In the genomic region with DNA sequence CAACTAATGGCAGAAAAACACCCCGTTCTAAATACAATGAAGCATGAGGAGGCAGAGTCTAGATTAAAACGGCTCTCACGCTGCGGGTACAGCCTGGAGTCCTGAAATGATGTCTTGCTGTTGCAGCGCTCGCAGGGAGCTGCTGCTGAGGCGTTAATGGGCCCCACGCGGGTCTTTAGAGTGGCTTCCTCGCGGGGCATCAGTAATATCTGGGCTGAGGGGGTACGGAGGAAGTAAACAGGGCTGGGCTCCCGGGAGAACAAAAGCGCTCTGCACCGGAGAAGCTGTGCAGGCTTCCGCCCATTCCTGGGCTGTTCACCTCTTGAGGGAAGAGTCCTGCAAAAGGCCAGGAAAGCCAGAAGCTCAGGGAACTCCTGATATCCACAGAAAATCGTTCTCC, we compare ENCODE assay signal across 11 mouse cellular contexts.
DNase-seq lines count a peak whose midpoint lies in the region; ATAC-seq and TF ChIP-seq lines count a peak whose summit lies in the region.
"Had no signal": no experiment of that assay in that cellular context is flagged by ENCODE, and none has a peak within 500 bp of the region (broad histone marks: within the 10 kb centered on the region; RNA-seq: fewer than 3 reads in every experiment).

No protein-coding gene starts in this region.

- H3K27me3 ChIP-seq in heart, embryonic 11.5 days (ENCODE audit: control insufficient read depth, insufficient read depth, low read length) = no peaks in the 10 kb centered on the region
- H3K27me3 ChIP-seq in lung, postnatal 0 days (replicated peaks; ENCODE audit: insufficient read depth, low read length) = no peaks in the 10 kb centered on the region
- no peaks in the 10 kb centered on the region for H3K27me3 ChIP-seq in heart, postnatal 0 days (ENCODE audit: control insufficient read depth, insufficient read depth, low read length)
- H3K27me3 ChIP-seq in neural tube, embryonic 15.5 days (replicated peaks) = no peaks in the 10 kb centered on the region

- peak overlapping the region; percentile 47 for H3K4me2 ChIP-seq in heart, embryonic 11.5 days
- peak overlapping the region; percentile 27; the same call in 1 of the 2 replicates for H3K4me2 ChIP-seq in lung, postnatal 0 days (replicated peaks; ENCODE audit: low read depth, low read length)
- peak overlapping the region; percentile 39 for H3K4me2 ChIP-seq in heart, postnatal 0 days (ENCODE audit: low read depth, low read length)
- peak overlapping the region; percentile 46 for H3K4me2 ChIP-seq in neural tube, embryonic 15.5 days

- no peak for TF ChIP-seq CTCF in lung, postnatal 0 days (IDR thresholded peaks at IDR 0.05)
- TF ChIP-seq CTCF in heart, postnatal 0 days (IDR thresholded peaks at IDR 0.05; ENCODE audit: low read depth) = no peak

- no peaks in the 10 kb centered on the region for H3K9me3 ChIP-seq in heart, embryonic 11.5 days (replicated peaks; ENCODE audit: control insufficient read depth, low read length)
- no peaks in the 10 kb centered on the region for H3K9me3 ChIP-seq in lung, postnatal 0 days (ENCODE audit: low read length)
- H3K9me3 ChIP-seq in heart, postnatal 0 days (replicated peaks; ENCODE audit: control insufficient read depth, low read length) = no peaks in the 10 kb centered on the region
- no peaks in the 10 kb centered on the region for H3K9me3 ChIP-seq in neural tube, embryonic 15.5 days (replicated peaks)

- H3K36me3 ChIP-seq in heart, embryonic 11.5 days (ENCODE audit: control insufficient read depth, insufficient read depth, low read length) = no peaks in the 10 kb centered on the region
- H3K36me3 ChIP-seq in lung, postnatal 0 days (ENCODE audit: insufficient read depth, low read length) = no peaks in the 10 kb centered on the region
- H3K36me3 ChIP-seq in heart, postnatal 0 days (replicated peaks; ENCODE audit: control insufficient read depth, insufficient read depth, low read length) = no peaks in the 10 kb centered on the region
- H3K36me3 ChIP-seq in neural tube, embryonic 15.5 days = no peaks in the 10 kb centered on the region

- H3K27ac ChIP-seq in heart, embryonic 11.5 days (ENCODE audit: low read depth, low read length) = no peak overlapping the region
- H3K27ac ChIP-seq in lung, postnatal 0 days (ENCODE audit: low read length) = no peak overlapping the region
- no peak overlapping the region for H3K27ac ChIP-seq in heart, postnatal 0 days (ENCODE audit: low read depth)
- H3K27ac ChIP-seq in neural tube, embryonic 15.5 days (replicated peaks) = 0 out of 2 replicates have a peak overlapping the region, but pooled peaks have one; percentile 33

- ATAC-seq in heart, embryonic 11.5 days (replicated peaks; ENCODE audit: insufficient number of reproducible peaks, low FRiP score, low TSS enrichment) = no peak
- no peak for ATAC-seq in lung, postnatal 0 days
- ATAC-seq in heart, postnatal 0 days (ENCODE audit: insufficient read depth, low read depth) = no peak
- ATAC-seq in neural tube, embryonic 15.5 days (ENCODE audit: low FRiP score) = peak; percentile 47; the same call in 1 of the 2 replicates

- H3K4me3 ChIP-seq in heart, embryonic 11.5 days (ENCODE audit: low read depth, low read length) = no peak overlapping the region
- no peak overlapping the region for H3K4me3 ChIP-seq in lung, postnatal 0 days (ENCODE audit: low read depth, low read length)
- H3K4me3 ChIP-seq in heart, postnatal 0 days (ENCODE audit: low read depth, low read length) = no peak overlapping the region
- peak overlapping the region; percentile 16; the same call in 1 of the 2 replicates for H3K4me3 ChIP-seq in neural tube, embryonic 15.5 days (replicated peaks)

- intact Hi-C loops in heart, postnatal 25 days (cut with DNase I) = no loop called here

- no peaks in the 10 kb centered on the region for H3K4me1 ChIP-seq in heart, embryonic 11.5 days (ENCODE audit: control insufficient read depth, insufficient read depth, low read length)
- no peaks in the 10 kb centered on the region for H3K4me1 ChIP-seq in lung, postnatal 0 days (ENCODE audit: insufficient read depth, low read depth, low read length)
- no peaks in the 10 kb centered on the region for H3K4me1 ChIP-seq in heart, postnatal 0 days (ENCODE audit: control insufficient read depth, insufficient read depth)
- H3K4me1 ChIP-seq in neural tube, embryonic 15.5 days = no peaks in the 10 kb centered on the region

- no peak overlapping the region for H3K9ac ChIP-seq in heart, embryonic 11.5 days (ENCODE audit: low read depth, low read length)
- H3K9ac ChIP-seq in lung, postnatal 0 days (replicated peaks; ENCODE audit: low read depth) = no peak overlapping the region
- no peak overlapping the region for H3K9ac ChIP-seq in heart, postnatal 0 days (replicated peaks; ENCODE audit: low read depth, low read length)
- H3K9ac ChIP-seq in neural tube, embryonic 15.5 days (replicated peaks) = no peak overlapping the region

- TF ChIP-seq EP300 in lung, postnatal 0 days (IDR thresholded peaks at IDR 0.05) = no peak
- TF ChIP-seq EP300 in heart, postnatal 0 days (IDR thresholded peaks at IDR 0.05; ENCODE audit: low read depth) = no peak

- no peak for DNase-seq in heart, postnatal 25 days (ENCODE audit: low spot score)
- DNase-seq in lung, postnatal 0 days (ENCODE audit: low spot score) = no peak
- DNase-seq in lung, postnatal 36 days = no peak
- DNase-seq in heart, postnatal 0 days (ENCODE audit: low spot score) = no peak
- DNase-seq in cerebellum, adult 8-10 months = no peak
- DNase-seq in cerebellum, adult 9-11 months = no peak
- DNase-seq: adrenal gland, adult 2 months; gastrocnemius, postnatal 14 days; layer of hippocampus, adult 9-11 months had no signal

- 36% methylated on average over 17 of the region's 17 CpGs for WGBS in heart, embryonic 11.5 days (ENCODE audit: insufficient replicate concordance)
- WGBS in lung, postnatal 0 days = 26% methylated on average over 17 of the region's 17 CpGs
- WGBS in heart, postnatal 0 days = 34% methylated on average over 17 of the region's 17 CpGs
- WGBS in neural tube, embryonic 15.5 days = 42% methylated on average over 17 of the region's 17 CpGs
